Mouse (Mus musculus) hematopoietic stem cell, adult 5-6 weeks (primary cell): Measurements from ENCODE around the gene Fntb. TPM values are rescaled to one million over a fixed set of nuclear protein-coding genes. Genes with fewer than 3 reads are reported as not detected.

ENCODE experiments used
- ATAC-seq, 2 experiments: fragments of 125-278 bp in 1 of 2; replicated peaks in 1 of 2; 2 replicates each; pipeline ENCODE4 v1.8.0; 2016 to 2017; ENCODE audit warnings: inconsistent platforms in 2 of 2, mild to moderate bottlenecking in 2 of 2, moderate number of reproducible peaks in 2 of 2, low read depth in 1 of 2, moderate TSS enrichment in 1 of 2; ENCODE audit not compliant: low FRiP score in 2 of 2, poor library complexity in 2 of 2, severe bottlenecking in 2 of 2, insufficient read depth in 1 of 2, low TSS enrichment in 1 of 2
- total RNA-seq: library from RNA; stranded (forward); fragments of 172-1452, 232-1000 nt; gene quantifications from 2 replicates; pipeline ENCODE4 v1.2.3, GENCODE M21; 2017

Gene Fntb
- total RNA-seq, 1 experiment from 2014 or later, result 9.6 TPM

GRCm38 (mm10) chr12:76923118-76923517, 157.7 kb downstream of the Fntb start:
- no peak for ATAC-seq

GRCm38 (mm10) chr12:76924904-76925604, 159.7 kb downstream of the Fntb start:
- ATAC-seq, result peak; percentile 44 to 51; a peak in 1 of 4 replicates

DNA sequence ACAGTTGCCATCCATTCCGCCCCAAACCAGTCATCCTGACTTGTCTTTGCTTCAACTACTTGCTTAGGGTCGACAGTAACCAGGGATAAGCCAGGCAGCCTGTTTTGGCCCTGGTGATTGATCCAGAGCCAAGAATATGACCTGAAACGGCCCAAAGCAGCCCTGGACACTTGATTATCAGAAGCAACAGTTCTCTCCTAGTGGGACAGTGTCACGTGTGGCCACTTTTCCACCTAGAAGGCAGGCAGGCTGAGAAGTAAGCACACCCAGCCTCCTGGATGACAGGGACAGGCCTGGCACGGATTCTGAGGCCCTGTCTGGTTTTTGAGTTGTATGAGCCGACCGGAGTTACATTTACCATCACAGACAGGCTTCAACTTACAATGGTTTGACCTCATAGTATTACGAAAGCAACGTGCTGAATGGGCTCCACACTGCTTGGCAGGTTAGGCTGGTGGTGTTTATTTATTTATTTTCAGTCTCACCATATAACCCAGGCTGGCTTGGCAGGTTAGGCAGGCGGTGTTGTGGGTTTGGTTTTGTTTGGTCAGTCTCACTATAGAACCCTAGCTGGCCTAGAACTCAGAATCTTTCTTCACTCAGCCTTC, 161.1 kb downstream of the Fntb start:
- no peak for ATAC-seq

GRCm38 (mm10) chr12:76927012-76927411, 161.6 kb downstream of the Fntb start:
- ATAC-seq, result no peak

DNA sequence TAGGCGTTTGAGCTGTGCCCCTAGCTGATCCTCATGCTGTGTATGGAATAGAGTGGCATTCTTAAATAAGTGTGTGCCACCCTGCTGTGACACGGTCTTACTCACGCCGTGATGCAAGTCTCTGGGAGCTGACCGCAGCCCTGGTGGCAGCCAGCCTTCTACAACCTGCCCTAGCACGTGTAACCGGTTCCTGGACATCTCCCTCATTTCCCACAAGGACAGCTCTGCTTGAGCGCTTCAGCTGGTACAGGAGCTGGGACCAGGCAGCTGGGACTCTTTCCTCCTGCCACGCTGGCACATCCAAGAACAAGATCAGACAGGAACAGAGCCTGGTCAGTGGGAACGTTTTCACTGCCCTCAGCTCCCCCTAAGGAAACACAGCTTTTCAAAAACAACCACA, 162.2 kb downstream of the Fntb start:
- ATAC-seq, result no peak

DNA sequence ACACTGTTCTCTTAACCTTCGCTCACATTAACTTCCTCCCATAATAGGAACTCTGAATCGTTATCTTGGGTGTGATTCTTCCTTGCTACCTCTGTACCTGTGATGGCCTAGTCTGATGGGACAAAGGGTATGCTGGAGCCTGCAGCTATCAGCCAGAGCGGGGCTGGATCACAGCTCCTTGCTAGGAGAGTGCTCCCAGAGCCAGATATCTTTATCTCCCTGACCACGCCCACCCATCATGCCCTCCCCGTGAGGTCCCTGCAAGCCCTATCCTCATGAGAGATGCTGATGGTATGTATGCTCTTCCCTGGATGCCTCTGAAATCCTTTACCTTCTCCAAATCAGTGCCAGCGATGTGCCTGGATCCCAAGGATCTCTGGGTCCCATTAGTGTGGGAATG, 164.8 kb downstream of the Fntb start:
- ATAC-seq, result no peak

DNA sequence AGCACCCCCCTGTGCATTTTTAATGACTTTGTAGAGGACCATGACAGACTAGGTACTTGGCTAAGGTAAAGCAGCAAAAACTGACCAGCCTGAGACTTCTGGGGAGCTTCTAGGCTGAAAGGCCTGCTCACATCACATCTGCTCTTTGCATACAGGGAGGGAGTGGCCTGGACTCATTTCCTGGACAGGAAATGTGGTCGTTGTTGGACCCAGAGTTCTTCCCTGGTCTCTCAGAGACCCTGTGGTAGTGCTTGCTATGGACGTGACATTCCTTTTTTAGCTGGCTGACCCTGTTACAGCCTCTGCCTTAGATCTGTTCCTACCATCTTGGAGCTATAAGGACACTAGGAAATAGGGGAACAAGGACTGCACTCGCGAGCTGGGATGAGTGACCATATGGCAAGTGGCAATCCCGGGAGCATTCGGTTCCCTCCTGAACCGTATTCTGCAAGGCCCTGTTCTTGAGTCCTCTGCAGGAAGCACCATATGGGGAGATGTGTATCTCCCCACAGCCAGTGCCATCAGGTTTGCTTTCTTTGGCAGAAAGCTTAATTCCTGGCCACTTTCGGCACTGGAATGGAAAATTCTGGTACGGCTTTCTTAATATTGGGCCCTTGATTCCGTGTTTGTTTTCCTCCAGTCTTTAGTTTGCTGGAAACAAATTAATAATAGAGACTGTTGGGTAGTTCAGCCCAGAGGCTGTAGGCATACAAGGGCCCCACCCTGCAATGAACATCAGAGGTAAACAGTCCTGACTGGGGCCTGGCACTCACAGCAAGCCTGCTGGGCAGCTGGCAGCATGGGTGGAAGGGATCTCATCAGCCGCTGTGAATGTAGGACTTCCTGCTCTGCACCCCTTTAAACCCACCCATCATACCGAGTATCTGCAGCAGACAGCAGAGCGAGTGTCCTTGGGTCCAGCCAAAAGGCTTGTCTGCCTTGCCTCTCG, 166.6 kb downstream of the Fntb start:
- no peak for ATAC-seq

DNA sequence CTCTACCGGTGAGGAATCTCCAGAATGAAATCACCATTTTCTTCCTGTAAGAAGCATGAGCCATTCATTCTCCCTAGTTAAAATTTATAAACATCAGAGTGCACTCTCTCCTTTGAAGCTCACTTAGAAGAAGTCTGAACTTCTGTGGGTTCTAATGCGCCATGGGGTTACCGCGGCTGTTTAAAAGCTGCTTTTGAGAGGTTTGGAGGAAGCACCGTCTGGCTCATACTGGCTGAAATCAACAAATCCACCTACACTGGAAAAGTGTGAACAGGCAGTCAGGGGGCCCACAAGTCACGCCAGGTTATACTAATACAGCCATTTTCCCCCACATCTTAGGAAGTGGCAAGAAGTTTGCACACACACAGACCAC, 167.3 kb downstream of the Fntb start:
- no peak for ATAC-seq

DNA sequence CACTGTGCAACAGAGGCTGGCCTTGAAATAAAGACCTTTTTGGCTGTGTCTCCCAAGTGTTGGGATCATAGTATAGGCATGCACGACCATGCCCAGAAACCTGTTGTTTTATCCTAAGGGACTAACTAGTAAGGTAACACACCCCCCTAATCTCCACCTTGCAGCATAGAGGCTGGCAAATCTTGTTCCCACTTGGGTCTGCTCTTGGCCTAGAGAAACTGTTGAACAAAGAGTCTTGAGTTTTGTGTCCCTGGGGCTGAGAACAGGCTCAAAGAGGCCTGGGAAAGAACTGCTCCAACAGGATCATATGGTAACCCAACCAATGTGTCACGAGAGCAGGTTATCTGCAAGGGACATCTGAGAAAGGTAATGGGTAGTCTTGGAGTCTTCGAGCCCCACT, 169.0 kb downstream of the Fntb start:
- no peak for ATAC-seq

DNA sequence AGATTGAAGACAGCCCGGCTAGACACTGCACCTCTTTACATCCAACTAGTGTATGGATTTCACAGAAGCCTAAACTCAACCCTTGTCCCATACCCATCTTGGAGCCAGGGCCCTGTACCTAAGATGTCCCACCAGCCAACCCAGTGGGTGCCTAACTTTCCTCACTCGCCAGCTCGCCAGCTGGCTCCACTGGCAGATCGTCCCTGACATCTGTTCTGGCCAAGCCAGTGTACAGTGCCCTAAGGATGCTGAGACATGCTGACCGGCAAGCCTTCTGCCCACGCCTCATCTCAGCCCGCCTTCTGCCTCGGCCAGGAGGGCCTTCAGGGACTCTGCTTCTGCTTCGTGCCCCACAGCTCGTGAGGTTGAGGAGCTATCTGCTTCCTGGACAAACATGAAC, 170.8 kb downstream of the Fntb start:
- ATAC-seq, result no peak

- no peak for ATAC-seq
Observed at GRCm38 (mm10) chr12:76938013-76938412, 172.6 kb downstream of the Fntb start.

DNA sequence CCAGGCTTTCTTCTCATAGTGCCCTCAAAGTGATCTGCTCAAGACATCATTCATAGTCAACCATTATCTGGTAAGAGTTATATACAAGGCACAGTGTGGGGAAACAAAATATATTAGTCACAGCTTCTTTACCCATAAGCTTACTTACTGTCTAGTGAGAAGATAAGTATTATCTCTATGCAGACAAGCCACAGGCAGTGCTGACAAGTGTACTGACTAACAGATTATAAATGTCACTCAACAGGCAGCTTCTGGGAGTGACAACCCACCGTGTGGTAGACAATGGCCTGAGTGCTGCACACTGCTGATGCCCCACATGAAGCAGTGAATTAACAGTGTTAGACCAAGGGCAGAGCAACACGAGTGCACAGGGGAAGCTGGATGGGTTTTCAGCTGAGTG, 176.1 kb downstream of the Fntb start:
- 0 out of 4 replicates have a peak, but pooled peaks of 1 of the 2 experiments have one; percentile 25 for ATAC-seq

- no peak for ATAC-seq
Observed at GRCm38 (mm10) chr12:76942476-76942875, 177.1 kb downstream of the Fntb start.

DNA sequence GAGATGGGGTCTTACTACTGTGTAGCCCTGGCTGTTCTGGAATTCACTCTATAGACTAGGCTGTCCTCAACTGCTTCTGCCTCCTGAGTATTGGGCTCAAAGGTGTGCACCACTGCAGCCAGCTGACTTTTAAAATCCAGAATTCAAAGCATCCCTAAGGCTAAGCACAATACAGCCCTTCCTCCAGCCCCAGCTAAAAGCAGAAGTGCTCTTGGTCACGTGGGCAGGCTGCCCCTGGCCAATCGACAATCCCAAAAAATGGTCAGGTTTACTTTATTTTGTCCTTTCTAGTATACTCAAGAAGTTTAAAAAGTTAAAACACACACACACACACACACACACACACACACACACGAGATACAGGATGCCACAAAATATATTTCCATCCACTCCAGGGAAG, 177.7 kb downstream of the Fntb start:
- peak; percentile 61 to 66; a peak in 3 of 4 replicates for ATAC-seq

DNA sequence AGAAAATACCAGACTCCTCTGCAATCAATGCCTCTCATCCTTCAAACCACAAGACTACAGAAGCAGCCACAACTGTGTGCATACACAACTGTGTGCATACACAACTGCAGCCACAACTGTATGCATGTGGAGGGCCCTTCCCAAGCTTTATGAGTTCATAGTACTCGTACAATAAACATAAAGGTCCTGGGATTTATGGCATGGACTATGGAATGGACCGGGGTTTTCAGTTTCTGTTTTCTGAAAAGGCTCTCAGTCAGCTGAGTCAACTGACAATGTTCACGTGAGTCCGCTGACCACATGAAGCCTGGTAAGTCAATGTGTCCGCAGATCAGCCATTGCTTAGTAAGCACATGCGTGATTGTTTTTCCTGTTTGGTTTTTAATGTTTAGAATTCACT, 178.1 kb downstream of the Fntb start:
- no peak for ATAC-seq

GRCm38 (mm10) chr12:76947487-76947886, 182.1 kb downstream of the Fntb start:
- ATAC-seq, result no peak

DNA sequence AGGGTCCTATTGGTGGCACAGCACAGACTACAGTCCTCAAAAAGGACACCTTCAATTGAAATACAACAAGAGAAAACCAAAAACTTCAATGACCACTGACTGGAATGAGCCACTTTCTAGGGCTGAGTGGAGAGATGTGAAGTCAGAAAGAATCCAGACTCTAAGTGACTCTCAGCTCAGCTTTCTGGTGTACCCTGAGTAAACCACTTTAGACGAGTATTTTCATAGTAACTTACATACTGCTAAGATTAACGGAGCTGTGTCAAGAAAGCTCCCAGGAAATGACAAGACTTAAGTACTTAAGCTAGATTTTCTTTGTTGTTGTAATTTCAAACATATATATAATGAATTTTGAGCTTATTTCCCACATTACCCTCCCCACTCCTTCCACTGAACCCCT, 182.8 kb downstream of the Fntb start:
- no peak for ATAC-seq

- no peak; a peak in 1 of 4 replicates for ATAC-seq
Observed at GRCm38 (mm10) chr12:76948781-76949180, 183.4 kb downstream of the Fntb start.
